Mouse (Mus musculus): ENCODE data around the gene Gapdhs.

Gapdhs gene

GRCm38 (mm10) chr7:30681897-30682296, 61.6 kb downstream of the Gapdhs start:
- no peak for DNase-seq (ENCODE audit: low read depth, low spot score)

Measured in brain, adult 2 months (tissue).